In genomic region chr2:20737112-20737808, GRCm38 (mm10) we compare ENCODE assay signal across 9 mouse cellular contexts.
DNase-seq lines count a peak whose midpoint lies in the region; ATAC-seq and TF ChIP-seq lines count a peak whose summit lies in the region.
"Had no signal": no experiment of that assay in that cellular context is flagged by ENCODE, and none has a peak within 500 bp of the region (broad histone marks: within the 10 kb centered on the region; RNA-seq: fewer than 3 reads in every experiment).

No protein-coding gene starts in this region.

- no peak for DNase-seq in heart, postnatal 36 days
- peak; percentile 39 to 53 for DNase-seq in adrenal gland, postnatal 36 days
- DNase-seq in kidney, postnatal 0 days (ENCODE audit: low spot score), result peak; percentile 45
- no peak for DNase-seq in natural killer cell, adult 2 months (ENCODE audit: low spot score in 2 of 2)
- no peak for DNase-seq in retina, postnatal 1 day
- DNase-seq in cerebellum, adult 11-12 months, result no peak
- DNase-seq: thymus, adult 18-20 months had no signal

- H3K4me3 ChIP-seq in heart, embryonic 16.5 days (ENCODE audit: low read length), result no peak overlapping the region
- H3K4me3 ChIP-seq in kidney, postnatal 0 days (replicated peaks; ENCODE audit: low read depth, low read length), result peak overlapping the region; percentile 20; the same call in 1 of the 2 replicates
- H3K4me3 ChIP-seq in stomach, embryonic 15.5 days (replicated peaks), result peak overlapping the region; percentile 20

- intact Hi-C loops in heart, postnatal 36 days (cut with DNase I), result no loop called here

- H3K36me3 ChIP-seq in heart, embryonic 16.5 days (ENCODE audit: control insufficient read depth, insufficient read depth), result no peaks in the 10 kb centered on the region
- H3K36me3 ChIP-seq in kidney, postnatal 0 days (ENCODE audit: insufficient read depth, low read length), result no peaks in the 10 kb centered on the region
- no peaks in the 10 kb centered on the region for H3K36me3 ChIP-seq in stomach, embryonic 15.5 days

- no peaks in the 10 kb centered on the region for H3K27me3 ChIP-seq in heart, embryonic 16.5 days (ENCODE audit: control insufficient read depth, insufficient read depth, low read length)
- no peaks in the 10 kb centered on the region for H3K27me3 ChIP-seq in kidney, postnatal 0 days (ENCODE audit: insufficient read depth, low read length)
- no peaks in the 10 kb centered on the region for H3K27me3 ChIP-seq in stomach, embryonic 15.5 days (replicated peaks)

- no peak overlapping the region for H3K27ac ChIP-seq in heart, embryonic 16.5 days (ENCODE audit: low read length)
- peak overlapping the region; percentile 75; the same call in 1 of the 2 replicates for H3K27ac ChIP-seq in kidney, postnatal 0 days
- H3K27ac ChIP-seq in stomach, embryonic 15.5 days, result peak overlapping the region; percentile 88

- peak overlapping the region; percentile 28 for H3K4me2 ChIP-seq in heart, embryonic 16.5 days (ENCODE audit: low read depth, low read length)
- H3K4me2 ChIP-seq in kidney, postnatal 0 days (ENCODE audit: low read length), result peak overlapping the region; percentile 39
- peak overlapping the region; percentile 48 for H3K4me2 ChIP-seq in stomach, embryonic 15.5 days

- peaks cover 5% of the 10 kb centered on the region for H3K4me1 ChIP-seq in heart, embryonic 16.5 days (ENCODE audit: control insufficient read depth, insufficient read depth, low read length)
- peaks cover 9% of the 10 kb centered on the region for H3K4me1 ChIP-seq in kidney, postnatal 0 days (replicated peaks; ENCODE audit: insufficient read depth, low read length)
- peaks cover 7% of the 10 kb centered on the region; the same call in 1 of the 2 replicates for H3K4me1 ChIP-seq in stomach, embryonic 15.5 days

- ATAC-seq in heart, embryonic 16.5 days (replicated peaks; ENCODE audit: extremely low read depth, insufficient read depth, low FRiP score), result no peak
- ATAC-seq in kidney, postnatal 0 days (replicated peaks; ENCODE audit: low FRiP score, low read depth), result peak; percentile 63; the same call in 1 of the 2 replicates
- peak; percentile 71 for ATAC-seq in stomach, embryonic 15.5 days (ENCODE audit: insufficient read depth, low FRiP score, low read depth)

- no peak for TF ChIP-seq CTCF in kidney, postnatal 0 days (IDR thresholded peaks at IDR 0.05; ENCODE audit: low read depth)

- 66% methylated on average over 19 of the region's 19 CpGs for WGBS in heart, embryonic 16.5 days
- WGBS in kidney, postnatal 0 days, result 40% methylated on average over 19 of the region's 19 CpGs
- WGBS in stomach, embryonic 15.5 days, result 59% methylated on average over 19 of the region's 19 CpGs

- no peaks in the 10 kb centered on the region for H3K9me3 ChIP-seq in heart, embryonic 16.5 days (replicated peaks; ENCODE audit: control insufficient read depth, low read length)
- no peaks in the 10 kb centered on the region for H3K9me3 ChIP-seq in kidney, postnatal 0 days (replicated peaks; ENCODE audit: low read length)
- H3K9me3 ChIP-seq in stomach, embryonic 15.5 days, result no peaks in the 10 kb centered on the region

- H3K9ac ChIP-seq in heart, embryonic 16.5 days (ENCODE audit: low read length), result no peak overlapping the region
- no peak overlapping the region for H3K9ac ChIP-seq in kidney, postnatal 0 days (ENCODE audit: low read depth, low read length)
- H3K9ac ChIP-seq in stomach, embryonic 15.5 days, result no peak overlapping the region

Comparison
In these comparisons a context has a peak if more than half of its experiments do, and no peak if none do; other contexts are left out.
1. DNase-seq: peak in adrenal gland, postnatal 36 days (2 of 2) and kidney, postnatal 0 days (single experiment); none in heart, postnatal 36 days (0 of 2), natural killer cell, adult 2 months (0 of 2), retina, postnatal 1 day (single experiment) and cerebellum, adult 11-12 months (single experiment).
2. Peak in every context shown above with its lines, with median percentiles within 50 percentile points of each other: H3K4me2 ChIP-seq.